Mouse (Mus musculus): ENCODE measurements around the gene Nqo1. TPM values are rescaled to one million over a fixed set of nuclear protein-coding genes. Genes with fewer than 3 reads are reported as not detected.

Gene Nqo1
- total RNA-seq (2012; rRNA removed): 9.4 and 12.7 TPM in 2 replicates

GRCm38 (mm10) chr8:107403038-107403781, at the start of gene Nqo1:
Gene Nqo1, minus strand, starts transcription at chr8:107403206.
- Histone ChIP-seq H3K9ac (ENCODE audit: insufficient read depth, low read depth, low read length, poor library complexity, severe bottlenecking) (peak within 1 kb of the TSS; percentile 61), H3K27ac (ENCODE audit: insufficient read depth, low read depth, low read length, poor library complexity, severe bottlenecking) (peak within 1 kb of the TSS; percentile 67)
- in situ Hi-C loops (cut with MboI; ENCODE audit: low sequenced_read_pairs in 2 of 2, unreplicated experiment in 2 of 2): no loop called here

GRCm38 (mm10) chr8:107451414-107452066, 48.5 kb upstream of the Nqo1 start:
- in situ Hi-C loops (cut with MboI; ENCODE audit: low sequenced_read_pairs in 2 of 2, unreplicated experiment in 2 of 2): loop anchor here in 1 of 2 experiments (5.0 kb wide), 1 partner anchor 126 kb away; no protein-coding TSS in a partner anchor
- Histone ChIP-seq H3K4me1 (ENCODE audit: control insufficient read depth in 2 of 2, insufficient read depth in 2 of 2, low read length in 2 of 2, poor library complexity in 1 of 2) (peaks cover 6 to 12% of the 10 kb centered on the region in 2 experiments), H3K9me3 (ENCODE audit: control insufficient read depth, insufficient read depth, low read depth, low read length) (no peaks in the 10 kb centered on the region), H3K9ac (ENCODE audit: insufficient read depth, low read depth, low read length, poor library complexity, severe bottlenecking) (no peak overlapping the region), H3K36me3 (ENCODE audit: control insufficient read depth, insufficient read depth, low read length, poor library complexity, severe bottlenecking) (peaks cover 7% of the 10 kb centered on the region; the same call in 1 of the 2 replicates), H3K27ac (ENCODE audit: insufficient read depth, low read depth, low read length, poor library complexity, severe bottlenecking) (no peak overlapping the region), H3K4me3 (ENCODE audit: insufficient read depth in 1 of 2, low read depth in 1 of 2, low read length in 2 of 2, poor library complexity in 1 of 2, severe bottlenecking in 1 of 2) (no peak overlapping the region)
- DNase-seq (ENCODE audit: low read depth, low spot score): no peak
- TF ChIP-seq ZNF384 (IDR thresholded peaks at IDR 0.05; ENCODE audit: low read depth, low read length) (no peak), HCFC1 (IDR thresholded peaks at IDR 0.05; ENCODE audit: borderline replicate concordance, insufficient read depth, low read length) (no peak)

More at GRCm38 (mm10) chr8:107403038-107403781, at the start of gene Nqo1:
- Histone ChIP-seq H3K4me3 (ENCODE audit: insufficient read depth in 1 of 2, low read depth in 1 of 2, low read length in 2 of 2, poor library complexity in 1 of 2, severe bottlenecking in 1 of 2) (peak within 1 kb of the TSS; percentile 51 to 53), H3K36me3 (ENCODE audit: control insufficient read depth, insufficient read depth, low read length, poor library complexity, severe bottlenecking) (no peaks in the 10 kb centered on the region), H3K9me3 (ENCODE audit: control insufficient read depth, insufficient read depth, low read depth, low read length) (no peaks in the 10 kb centered on the region), H3K4me1 (ENCODE audit: control insufficient read depth in 2 of 2, insufficient read depth in 2 of 2, low read length in 2 of 2, poor library complexity in 1 of 2) (peaks cover 4 to 24% of the 10 kb centered on the region in 2 experiments; a peak in 3 of 4 replicates)
- peak; percentile 95 for DNase-seq (ENCODE audit: low read depth, low spot score)
- no peak for TF ChIP-seq ZNF384 (IDR thresholded peaks at IDR 0.05; ENCODE audit: low read depth, low read length)
- 0 out of 2 replicates have a peak, but pooled peaks have one; percentile 12 for TF ChIP-seq HCFC1 (IDR thresholded peaks at IDR 0.05; ENCODE audit: borderline replicate concordance, insufficient read depth, low read length)
- TF ChIP-seq MAFK (IDR thresholded peaks at IDR 0.05; ENCODE audit: insufficient read depth, low read depth, low read length): peak; percentile 96
- no peak for TF ChIP-seq ZC3H11A (IDR thresholded peaks at IDR 0.05; ENCODE audit: borderline replicate concordance, low read depth, low read length)
- TF ChIP-seq CHD2 (IDR thresholded peaks at IDR 0.05; ENCODE audit: low read depth, low read length): no peak

- H3K4me1 ChIP-seq (ENCODE audit: control insufficient read depth in 2 of 2, insufficient read depth in 2 of 2, low read length in 2 of 2, poor library complexity in 1 of 2): peaks cover 6 to 12% of the 10 kb centered on the region in 2 experiments
- H3K27ac ChIP-seq (ENCODE audit: insufficient read depth, low read depth, low read length, poor library complexity, severe bottlenecking): peak overlapping the region; percentile 35; the same call in 1 of the 2 replicates
- H3K9me3 ChIP-seq (ENCODE audit: control insufficient read depth, insufficient read depth, low read depth, low read length): no peaks in the 10 kb centered on the region
- peaks cover 5% of the 10 kb centered on the region; the same call in 1 of the 2 replicates for H3K36me3 ChIP-seq (ENCODE audit: control insufficient read depth, insufficient read depth, low read length, poor library complexity, severe bottlenecking)
- no peak for TF ChIP-seq CHD2 (IDR thresholded peaks at IDR 0.05; ENCODE audit: low read depth, low read length)
- H3K9ac ChIP-seq (ENCODE audit: insufficient read depth, low read depth, low read length, poor library complexity, severe bottlenecking): no peak overlapping the region
- DNase-seq (ENCODE audit: low read depth, low spot score): no peak
- no peak overlapping the region for H3K4me3 ChIP-seq (ENCODE audit: insufficient read depth in 1 of 2, low read depth in 1 of 2, low read length in 2 of 2, poor library complexity in 1 of 2, severe bottlenecking in 1 of 2)
- in situ Hi-C loops (cut with MboI; ENCODE audit: low sequenced_read_pairs in 2 of 2, unreplicated experiment in 2 of 2): loop anchor here (5.0 to 10.0 kb wide), 2 partner anchors 125 to 128 kb away; no protein-coding TSS in a partner anchor
Observed at GRCm38 (mm10) chr8:107449655-107450054, 46.6 kb upstream of the Nqo1 start.

GRCm38 (mm10) chr8:107449130-107449529, 46.1 kb upstream of the Nqo1 start:
- H3K27ac ChIP-seq (ENCODE audit: insufficient read depth, low read depth, low read length, poor library complexity, severe bottlenecking): peak overlapping the region; percentile 81; the same call in 1 of the 2 replicates
- in situ Hi-C loops (cut with MboI; ENCODE audit: low sequenced_read_pairs in 2 of 2, unreplicated experiment in 2 of 2): loop anchor here in 1 of 2 experiments (10.0 kb wide), 1 partner anchor 126 kb away; no protein-coding TSS in a partner anchor

More at GRCm38 (mm10) chr8:107449130-107449529, 46.1 kb upstream of the Nqo1 start:
- Histone ChIP-seq H3K9ac (ENCODE audit: insufficient read depth, low read depth, low read length, poor library complexity, severe bottlenecking) (no peak overlapping the region), H3K4me1 (ENCODE audit: control insufficient read depth in 2 of 2, insufficient read depth in 2 of 2, low read length in 2 of 2, poor library complexity in 1 of 2) (peaks cover 6 to 12% of the 10 kb centered on the region in 2 experiments), H3K9me3 (ENCODE audit: control insufficient read depth, insufficient read depth, low read depth, low read length) (no peaks in the 10 kb centered on the region), H3K4me3 (ENCODE audit: insufficient read depth in 1 of 2, low read depth in 1 of 2, low read length in 2 of 2, poor library complexity in 1 of 2, severe bottlenecking in 1 of 2) (peak overlapping the region in 1 of 2 experiments; percentile 23; a peak in 1 of 4 replicates), H3K36me3 (ENCODE audit: control insufficient read depth, insufficient read depth, low read length, poor library complexity, severe bottlenecking) (peaks cover 5% of the 10 kb centered on the region; the same call in 1 of the 2 replicates)
- peak; percentile 66 for DNase-seq (ENCODE audit: low read depth, low spot score)
- TF ChIP-seq MAFK (IDR thresholded peaks at IDR 0.05; ENCODE audit: insufficient read depth, low read depth, low read length) (no peak), ZC3H11A (IDR thresholded peaks at IDR 0.05; ENCODE audit: borderline replicate concordance, low read depth, low read length) (no peak), ZNF384 (IDR thresholded peaks at IDR 0.05; ENCODE audit: low read depth, low read length) (no peak), CHD2 (IDR thresholded peaks at IDR 0.05; ENCODE audit: low read depth, low read length) (no peak), HCFC1 (IDR thresholded peaks at IDR 0.05; ENCODE audit: borderline replicate concordance, insufficient read depth, low read length) (no peak)

Measured in ES-E14 (cell line).